In genomic region chr14:59365244-59365644, GRCm38 (mm10) we compare ENCODE assay signal across 8 mouse cellular contexts. TPM values are rescaled to one million over a fixed set of nuclear protein-coding genes. Genes with fewer than 3 reads are reported as not detected.
DNase-seq lines count a peak whose midpoint lies in the region; ATAC-seq and TF ChIP-seq lines count a peak whose summit lies in the region.

TSS of gene Phf11d (minus strand) at chr14:59365470.

- H3K4me2 ChIP-seq in kidney, embryonic 15.5 days = no peak within 1 kb of the TSS
- peak within 1 kb of the TSS; percentile 60 for H3K4me2 ChIP-seq in myocyte (ENCODE audit: low read depth)

- H3K9ac ChIP-seq in kidney, embryonic 15.5 days = no peak within 1 kb of the TSS
- no peak within 1 kb of the TSS for H3K9ac ChIP-seq in MEL (ENCODE audit: control insufficient read depth, low read depth, low read length, poor library complexity, severe bottlenecking)

- no peak within 1 kb of the TSS for H3ac ChIP-seq in myocyte (ENCODE audit: control insufficient read depth, insufficient read length)

- ATAC-seq in kidney, embryonic 15.5 days (replicated peaks; ENCODE audit: low FRiP score) = no peak
- no peak for ATAC-seq in erythroblast, adult 5-6 weeks (replicated peaks; ENCODE audit: low FRiP score, poor library complexity, severe bottlenecking)

- no peaks in the 10 kb centered on the region for H3K27me3 ChIP-seq in kidney, embryonic 15.5 days
- H3K27me3 ChIP-seq in MEL (ENCODE audit: control insufficient read depth in 1 of 2, insufficient read depth in 2 of 2, low read length in 2 of 2) (no peaks in the 10 kb centered on the region), myocyte (ENCODE audit: control insufficient read depth, insufficient read depth, insufficient read length) (no peaks in the 10 kb centered on the region)

- whole genome bisulfite sequencing in kidney, embryonic 15.5 days = 84% methylated on average over 6 of the region's 6 CpGs

- TF ChIP-seq CTCF in MEL (IDR thresholded peaks at IDR 0.05 in 2 of 3, conservative IDR thresholded peaks at IDR 0.05 in 1 of 3; ENCODE audit: control insufficient read depth in 1 of 3, insufficient read depth in 1 of 3, low read depth in 2 of 3, low read length in 3 of 3, poor library complexity in 1 of 3, severe bottlenecking in 1 of 3) = no peak

- no peaks in the 10 kb centered on the region for H3K36me3 ChIP-seq in kidney, embryonic 15.5 days
- H3K36me3 ChIP-seq in MEL (ENCODE audit: control insufficient read depth in 1 of 2, insufficient read depth in 2 of 2, low read length in 2 of 2) = peaks cover 0 to 9% of the 10 kb centered on the region in 2 experiments; a peak in 2 of 4 replicates
- H3K36me3 ChIP-seq in myocyte (ENCODE audit: control insufficient read depth, insufficient read depth) = no peaks in the 10 kb centered on the region

- peak; percentile 49 for DNase-seq in kidney, adult 18-20 months
- no peak for DNase-seq in MEL (ENCODE audit: low read depth, low spot score)
- peak; percentile 6 to 16 for DNase-seq in gastrocnemius, adult 8-10 months (ENCODE audit: low spot score in 2 of 2)
- DNase-seq in kidney, postnatal 14 days = peak; percentile 53
- no peak for DNase-seq in thymus, postnatal 36 days

- no peaks in the 10 kb centered on the region for H3K4me1 ChIP-seq in kidney, embryonic 15.5 days
- H3K4me1 ChIP-seq in MEL (ENCODE audit: control insufficient read depth in 1 of 2, insufficient read depth in 2 of 2, low read length in 2 of 2) = peaks cover 0 to 4% of the 10 kb centered on the region in 2 experiments; a peak in 1 of 4 replicates

- H3K27ac ChIP-seq in kidney, embryonic 15.5 days = no peak within 1 kb of the TSS
- no peak within 1 kb of the TSS for H3K27ac ChIP-seq in MEL (ENCODE audit: control insufficient read depth, low read depth, low read length)

- no peaks in the 10 kb centered on the region for H3K79me2 ChIP-seq in MEL (ENCODE audit: control insufficient read depth, insufficient read depth, low read length, poor library complexity)
- no peaks in the 10 kb centered on the region for H3K79me2 ChIP-seq in myocyte (ENCODE audit: control insufficient read depth, insufficient read depth)

- H3K9me3 ChIP-seq in kidney, embryonic 15.5 days (replicated peaks) = no peaks in the 10 kb centered on the region
- no peaks in the 10 kb centered on the region for H3K9me3 ChIP-seq in MEL (replicated peaks; ENCODE audit: insufficient read depth, low read length)

- TF ChIP-seq POLR2A in MEL (IDR thresholded peaks at IDR 0.05; ENCODE audit: control insufficient read depth in 1 of 2, insufficient read depth in 1 of 2, low read depth in 1 of 2, low read length in 2 of 2, poor library complexity in 1 of 2) (no peak), myocyte (IDR thresholded peaks at IDR 0.05; ENCODE audit: insufficient read length, low read depth) (no peak)

- no peak for TF ChIP-seq EP300 in MEL (IDR thresholded peaks at IDR 0.05; ENCODE audit: low read depth in 1 of 2, low read length in 2 of 2)

- TF ChIP-seq RAD21 in MEL (IDR thresholded peaks at IDR 0.05; ENCODE audit: low read depth, low read length) = no peak

- H3K4me3 ChIP-seq in kidney, embryonic 15.5 days (replicated peaks) = no peak within 1 kb of the TSS
- no peak within 1 kb of the TSS for H3K4me3 ChIP-seq in MEL (ENCODE audit: control insufficient read depth in 1 of 2, insufficient read depth in 1 of 2, low read depth in 2 of 2, low read length in 2 of 2)
- no peak within 1 kb of the TSS for H3K4me3 ChIP-seq in myocyte

TF ChIP-seq in MEL, 35 proteins besides CTCF, POLR2A, EP300 and RAD21:
- TF ChIP-seq MAFK (IDR thresholded peaks at IDR 0.05; ENCODE audit: borderline replicate concordance, low read depth, low read length) (no peak), ZKSCAN1 (IDR thresholded peaks at IDR 0.05; ENCODE audit: low read depth, low read length) (no peak), UBTF (IDR thresholded peaks at IDR 0.05; ENCODE audit: borderline replicate concordance, insufficient read depth, low read depth, low read length) (no peak), POLR2AphosphoS5 (IDR thresholded peaks at IDR 0.05; ENCODE audit: borderline replicate concordance, low read depth, low read length) (no peak), CHD2 (IDR thresholded peaks at IDR 0.05; ENCODE audit: low read length) (no peak), GATA1 (IDR thresholded peaks at IDR 0.05; ENCODE audit: low read depth, low read length) (no peak), GABPA (IDR thresholded peaks at IDR 0.05; ENCODE audit: low read depth, low read length) (no peak), JUND (IDR thresholded peaks at IDR 0.05; ENCODE audit: low read depth, low read length) (no peak), RCOR1 (IDR thresholded peaks at IDR 0.05; ENCODE audit: low read depth, low read length) (no peak)

TF ChIP-seq in myocyte, 11 proteins besides CTCF, POLR2A, EP300 and RAD21:
- TF ChIP-seq POLR2AphosphoS2 (IDR thresholded peaks at IDR 0.05; ENCODE audit: insufficient read length, low read depth) (no peak), REST (IDR thresholded peaks at IDR 0.05; ENCODE audit: insufficient read depth, insufficient read length) (no peak), TCF12 (IDR thresholded peaks at IDR 0.05; ENCODE audit: insufficient read depth, poor library complexity, severe bottlenecking) (no peak), MAX (IDR thresholded peaks at IDR 0.05; ENCODE audit: low read depth) (no peak), MYOD1 (IDR thresholded peaks at IDR 0.05; ENCODE audit: control insufficient read depth in 1 of 3, insufficient read length in 2 of 3, low read depth in 2 of 3) (no peak), TCF3 (IDR thresholded peaks at IDR 0.05; ENCODE audit: insufficient read length, low read depth) (no peak), CEBPB (IDR thresholded peaks at IDR 0.05; ENCODE audit: insufficient read depth, poor library complexity, severe bottlenecking) (no peak), USF1 (IDR thresholded peaks at IDR 0.05; ENCODE audit: low read depth) (no peak), MYOG (IDR thresholded peaks at IDR 0.05; ENCODE audit: control insufficient read depth in 1 of 3, insufficient read depth in 1 of 3, insufficient read length in 2 of 3, low read depth in 2 of 3) (no peak), E2F4 (IDR thresholded peaks at IDR 0.05; ENCODE audit: insufficient read depth) (no peak), SRF (IDR thresholded peaks at IDR 0.05; ENCODE audit: control insufficient read depth, insufficient read length, low read depth) (no peak)

RNA-seq across cellular contexts. Expression of gene Phf11d, which starts in this region (rescaled TPM):
- 0.71 and 1.1 TPM in 2 replicates for polyA plus RNA-seq in kidney, embryonic 15.5 days (2015; fragmentation: Nextera tagmentation; extraction: Ambion mirVana)
- 5.6 and 6.2 TPM in 2 replicates for total RNA-seq in MEL (2012; rRNA removed)
- polyA plus RNA-seq in MEL (2012; ENCODE audit: insufficient read depth in 1 of 2, insufficient read length in 2 of 2, low read depth in 1 of 2, low replicate concordance in 2 of 2, missing spikeins in 1 of 2) (10 to 100 TPM in 1 of 2 experiments, not detected in 1; 19.5 TPM), myocyte (2012; fragmentation: generic; extraction: Trizol) (0.06 TPM)
- 1 to 10 TPM in 2 of 4 experiments, under 1 TPM in 2; 0.56 to 2.3 (median 1.1) TPM for total RNA-seq in gastrocnemius, adult 8-10 months (2022)
- total RNA-seq in erythroblast, adult 5-6 weeks (2015; ENCODE audit: low replicate concordance) = 0.84 and 4.2 TPM in 2 replicates
- total RNA-seq in erythroblast, adult 5-6 weeks (2017; ENCODE audit: low replicate concordance) = 0.42 and 0.85 TPM in 2 replicates

Comparison
In these comparisons a context has a peak if more than half of its experiments do, and no peak if none do; other contexts are left out.
1. DNase-seq: peak in kidney, adult 18-20 months (single experiment), gastrocnemius, adult 8-10 months (2 of 2) and kidney, postnatal 14 days (single experiment); none in MEL (single experiment) and thymus, postnatal 36 days (0 of 2).